Mouse (Mus musculus): Measurements from ENCODE around the gene Gcsam. TPM values are rescaled to one million over a fixed set of nuclear protein-coding genes. Genes with fewer than 3 reads are reported as not detected.

Gcsam gene
- total and polyA plus RNA-seq, 2 experiments from 2014 or later: not detected

DNA sequence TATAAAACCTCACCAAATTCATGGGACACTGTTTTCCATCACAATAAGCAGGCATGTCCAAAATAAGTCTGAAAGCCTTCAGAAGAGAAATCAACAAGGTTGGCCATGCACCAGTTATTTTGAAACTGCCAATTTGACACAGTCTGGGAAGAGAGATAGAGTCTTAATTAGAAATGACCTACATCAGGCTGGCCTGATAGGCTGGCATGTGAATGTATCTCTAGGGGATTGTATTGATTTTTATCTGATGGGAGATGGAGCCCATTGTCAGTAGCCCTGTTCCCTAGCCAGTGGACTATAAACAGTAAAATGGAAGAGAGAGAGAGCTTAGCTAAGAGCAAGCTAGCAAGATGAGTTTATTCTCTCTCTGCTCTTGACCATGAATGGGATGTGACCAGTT lies 14.7 kb upstream of the Gcsam start:
- no peak overlapping the region for H3K4me3 ChIP-seq (ENCODE audit: low read depth, low read length)
- DNase-seq (ENCODE audit: low spot score) (no peak), ATAC-seq (ENCODE audit: low FRiP score) (no peak)
- no peaks in the 10 kb centered on the region for H3K9me3 ChIP-seq (ENCODE audit: low read length)
- no peaks in the 10 kb centered on the region for H3K27me3 ChIP-seq (ENCODE audit: insufficient read depth, low read length)
- H3K27ac ChIP-seq (ENCODE audit: low read depth, low read length): no peak overlapping the region
- no peaks in the 10 kb centered on the region for H3K4me1 ChIP-seq (ENCODE audit: insufficient read depth, low read length)
- no peak overlapping the region for H3K9ac ChIP-seq (replicated peaks; ENCODE audit: low read length, poor library complexity, severe bottlenecking)
- no peak overlapping the region for H3K4me2 ChIP-seq (ENCODE audit: low read depth, low read length, poor library complexity, severe bottlenecking)
- TF ChIP-seq CTCF (IDR thresholded peaks at IDR 0.05): no peak
- no peaks in the 10 kb centered on the region for H3K36me3 ChIP-seq (ENCODE audit: insufficient read depth, low read length)

DNA sequence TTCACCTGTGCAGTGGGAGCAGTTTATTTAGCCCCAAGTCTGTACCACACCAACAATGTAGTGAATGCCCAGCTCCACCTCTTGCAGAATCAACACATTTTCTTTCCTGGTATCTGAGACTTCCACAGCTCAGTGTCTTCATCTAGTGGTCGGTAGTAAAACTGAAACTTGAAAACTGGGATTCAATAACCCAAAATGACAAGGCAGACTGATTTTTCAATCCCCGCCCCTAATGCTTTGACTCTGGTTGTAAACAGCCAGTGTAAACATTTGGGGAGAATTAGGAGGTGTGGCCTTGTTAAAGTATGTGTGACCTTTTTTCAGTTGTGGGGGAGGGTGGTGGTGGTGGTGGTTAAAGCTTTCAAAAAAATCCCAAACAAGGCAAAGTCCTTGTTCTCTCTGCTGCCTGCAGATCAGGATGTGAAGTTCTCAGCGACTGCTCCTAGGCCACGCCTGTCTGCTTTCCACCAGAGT lies 1.7 kb upstream of the Gcsam start:
- ATAC-seq (ENCODE audit: low FRiP score) (peak; percentile 70; the same call in 1 of the 2 replicates), DNase-seq (ENCODE audit: low spot score) (peak; percentile 62)
- Histone ChIP-seq H3K9ac (replicated peaks; ENCODE audit: low read length, poor library complexity, severe bottlenecking) (no peak overlapping the region), H3K4me1 (ENCODE audit: insufficient read depth, low read length) (no peaks in the 10 kb centered on the region), H3K27me3 (ENCODE audit: insufficient read depth, low read length) (no peaks in the 10 kb centered on the region), H3K4me2 (ENCODE audit: low read depth, low read length, poor library complexity, severe bottlenecking) (no peak overlapping the region), H3K4me3 (ENCODE audit: low read depth, low read length) (no peak overlapping the region), H3K27ac (ENCODE audit: low read depth, low read length) (no peak overlapping the region), H3K9me3 (ENCODE audit: low read length) (no peaks in the 10 kb centered on the region), H3K36me3 (ENCODE audit: insufficient read depth, low read length) (no peaks in the 10 kb centered on the region)
- peak; percentile 96 for TF ChIP-seq CTCF (IDR thresholded peaks at IDR 0.05)
- WGBS: 60% methylated on average over 4 of the region's 4 CpGs

DNA sequence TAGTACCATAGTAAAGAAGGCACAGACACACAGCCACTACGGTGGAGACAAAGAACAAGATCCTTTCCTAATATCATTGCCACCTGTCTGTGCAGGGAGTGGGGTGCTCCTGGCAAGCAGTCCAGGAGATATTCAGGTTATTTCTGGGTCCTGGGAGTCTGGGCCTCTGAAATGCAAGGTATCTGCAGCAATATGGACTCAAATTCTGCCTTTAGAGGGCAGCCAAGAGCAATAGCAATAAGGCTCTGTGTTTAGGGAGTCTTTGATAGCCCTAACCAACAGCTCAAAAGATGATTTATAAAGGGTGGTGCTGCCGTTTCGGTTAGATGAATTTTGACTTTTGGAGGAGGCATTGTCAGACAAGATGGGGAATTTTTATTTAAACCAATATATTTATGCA lies 880 bp upstream of the Gcsam start:
- 82% methylated on average over 3 of the region's 3 CpGs for WGBS
- ATAC-seq (ENCODE audit: low FRiP score): no peak

DNA sequence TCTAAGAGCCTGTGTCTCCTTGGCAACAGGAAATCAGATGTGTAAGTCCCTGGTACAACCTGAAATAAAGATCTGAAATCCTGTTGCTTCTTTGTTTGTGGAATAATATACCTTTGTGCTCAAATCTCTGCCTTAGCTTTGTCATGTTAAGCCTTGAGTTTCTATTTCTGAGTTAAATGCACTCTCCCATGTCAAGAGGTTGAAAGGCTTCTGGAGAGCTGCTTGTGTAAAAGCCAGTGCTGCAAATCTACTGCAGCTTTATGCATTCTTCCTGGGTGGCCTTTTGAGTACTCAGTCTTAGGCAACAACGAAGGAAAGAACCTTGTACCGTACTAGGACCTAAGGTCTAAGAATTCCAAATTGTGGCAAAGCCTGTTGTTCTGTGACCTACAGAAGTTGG lies 3.1 kb downstream of the Gcsam start:
- 38% methylated on average over 2 of the region's 2 CpGs for WGBS
- Histone ChIP-seq H3K4me3 (ENCODE audit: low read depth, low read length) (no peak overlapping the region), H3K4me2 (ENCODE audit: low read depth, low read length, poor library complexity, severe bottlenecking) (no peak overlapping the region), H3K9me3 (ENCODE audit: low read length) (no peaks in the 10 kb centered on the region), H3K36me3 (ENCODE audit: insufficient read depth, low read length) (no peaks in the 10 kb centered on the region), H3K9ac (replicated peaks; ENCODE audit: low read length, poor library complexity, severe bottlenecking) (no peak overlapping the region), H3K27me3 (ENCODE audit: insufficient read depth, low read length) (no peaks in the 10 kb centered on the region), H3K4me1 (ENCODE audit: insufficient read depth, low read length) (no peaks in the 10 kb centered on the region), H3K27ac (ENCODE audit: low read depth, low read length) (no peak overlapping the region)
- TF ChIP-seq CTCF (IDR thresholded peaks at IDR 0.05): no peak
- no peak for DNase-seq (ENCODE audit: low spot score)
- no peak for ATAC-seq (ENCODE audit: low FRiP score)

More for the DNA sequence above, 880 bp upstream of the Gcsam start:
- Histone ChIP-seq H3K9ac (replicated peaks; ENCODE audit: low read length, poor library complexity, severe bottlenecking) (no peak overlapping the region), H3K9me3 (ENCODE audit: low read length) (no peaks in the 10 kb centered on the region), H3K27me3 (ENCODE audit: insufficient read depth, low read length) (no peaks in the 10 kb centered on the region), H3K27ac (ENCODE audit: low read depth, low read length) (no peak overlapping the region), H3K4me2 (ENCODE audit: low read depth, low read length, poor library complexity, severe bottlenecking) (no peak overlapping the region), H3K4me1 (ENCODE audit: insufficient read depth, low read length) (no peaks in the 10 kb centered on the region), H3K4me3 (ENCODE audit: low read depth, low read length) (no peak overlapping the region), H3K36me3 (ENCODE audit: insufficient read depth, low read length) (no peaks in the 10 kb centered on the region)
- peak; percentile 22 for DNase-seq (ENCODE audit: low spot score)
- TF ChIP-seq CTCF (IDR thresholded peaks at IDR 0.05): peak; percentile 73

DNA sequence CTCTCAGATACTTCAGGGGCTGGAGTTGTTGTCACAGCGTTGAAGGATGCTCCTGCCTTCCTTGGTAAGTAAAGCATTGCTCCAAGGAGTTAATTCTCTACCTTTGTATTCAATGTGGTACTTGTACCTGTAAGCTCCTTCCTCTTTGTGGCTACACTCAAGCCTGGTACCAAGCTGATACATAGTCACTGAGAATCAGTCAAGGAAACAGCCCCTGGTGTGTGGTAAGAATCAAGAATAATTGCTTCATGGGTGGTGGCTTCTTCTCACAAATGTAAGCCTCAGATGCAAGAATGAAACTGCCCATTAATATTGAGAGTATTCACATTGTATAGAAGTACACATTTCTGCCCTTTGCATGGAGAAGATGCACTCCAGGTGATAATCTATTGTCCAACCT lies 5.8 kb downstream of the Gcsam start:
- ATAC-seq (ENCODE audit: low FRiP score): no peak
- H3K36me3 ChIP-seq (ENCODE audit: insufficient read depth, low read length): no peaks in the 10 kb centered on the region
- no peaks in the 10 kb centered on the region for H3K4me1 ChIP-seq (ENCODE audit: insufficient read depth, low read length)
- H3K27ac ChIP-seq (ENCODE audit: low read depth, low read length): no peak overlapping the region
- 85% methylated on average over 1 of the region's 1 CpGs for WGBS
- H3K9me3 ChIP-seq (ENCODE audit: low read length): no peaks in the 10 kb centered on the region
- H3K4me3 ChIP-seq (ENCODE audit: low read depth, low read length): no peak overlapping the region
- TF ChIP-seq CTCF (IDR thresholded peaks at IDR 0.05): no peak
- H3K4me2 ChIP-seq (ENCODE audit: low read depth, low read length, poor library complexity, severe bottlenecking): no peak overlapping the region
- DNase-seq (ENCODE audit: low spot score): no peak
- no peaks in the 10 kb centered on the region for H3K27me3 ChIP-seq (ENCODE audit: insufficient read depth, low read length)
- H3K9ac ChIP-seq (replicated peaks; ENCODE audit: low read length, poor library complexity, severe bottlenecking): no peak overlapping the region

DNA sequence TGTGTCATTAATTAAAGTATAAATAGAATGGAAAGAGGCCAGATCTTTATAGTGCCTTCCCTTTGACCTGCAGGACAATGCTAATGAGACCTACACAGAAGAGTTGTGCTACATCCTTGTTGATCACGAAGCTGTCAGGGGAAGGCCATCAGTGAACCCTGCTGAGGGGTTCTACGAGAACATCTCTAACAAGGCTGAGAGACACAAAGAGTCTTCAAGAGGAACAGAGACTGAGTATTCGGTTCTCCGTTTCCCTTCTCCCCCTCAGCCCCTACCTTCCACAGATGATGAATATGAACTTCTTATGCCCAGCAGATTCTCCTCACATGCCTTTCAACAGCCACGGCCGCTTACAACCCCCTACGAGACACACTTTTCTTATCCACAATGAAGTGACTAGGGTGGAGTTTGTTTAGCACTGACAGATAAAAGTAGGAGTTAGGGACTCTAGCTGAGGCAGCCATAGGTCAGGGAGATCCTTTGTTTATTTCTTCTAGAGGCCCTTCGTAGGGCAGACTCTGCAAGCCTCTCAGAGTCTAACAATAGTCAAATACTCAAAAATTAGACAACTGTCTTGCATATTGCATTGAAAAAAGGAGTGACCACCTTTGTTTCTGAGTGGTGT lies 9.7 kb downstream of the Gcsam start:
- Histone ChIP-seq H3K9ac (replicated peaks; ENCODE audit: low read length, poor library complexity, severe bottlenecking) (no peak overlapping the region), H3K9me3 (ENCODE audit: low read length) (no peaks in the 10 kb centered on the region), H3K27ac (ENCODE audit: low read depth, low read length) (no peak overlapping the region), H3K4me2 (ENCODE audit: low read depth, low read length, poor library complexity, severe bottlenecking) (no peak overlapping the region), H3K4me1 (ENCODE audit: insufficient read depth, low read length) (no peaks in the 10 kb centered on the region), H3K4me3 (ENCODE audit: low read depth, low read length) (no peak overlapping the region), H3K36me3 (ENCODE audit: insufficient read depth, low read length) (no peaks in the 10 kb centered on the region), H3K27me3 (ENCODE audit: insufficient read depth, low read length) (no peaks in the 10 kb centered on the region)
- no peak for TF ChIP-seq CTCF (IDR thresholded peaks at IDR 0.05)
- ATAC-seq (ENCODE audit: low FRiP score): no peak
- DNase-seq (ENCODE audit: low spot score): no peak
- 79% methylated on average over 8 of the region's 8 CpGs for WGBS

Measured in midbrain, postnatal 0 days (tissue).